Mouse (Mus musculus): ENCODE measurements around the gene Ttc21a. TPM values are rescaled to one million over a fixed set of nuclear protein-coding genes. Genes with fewer than 3 reads are reported as not detected.
A peak's percentile ranks its signal among the peaks of the same experiment; 100 is the strongest.

Gene Ttc21a
- polyA plus RNA-seq, 1 experiment, result 0.56 TPM

DNA sequence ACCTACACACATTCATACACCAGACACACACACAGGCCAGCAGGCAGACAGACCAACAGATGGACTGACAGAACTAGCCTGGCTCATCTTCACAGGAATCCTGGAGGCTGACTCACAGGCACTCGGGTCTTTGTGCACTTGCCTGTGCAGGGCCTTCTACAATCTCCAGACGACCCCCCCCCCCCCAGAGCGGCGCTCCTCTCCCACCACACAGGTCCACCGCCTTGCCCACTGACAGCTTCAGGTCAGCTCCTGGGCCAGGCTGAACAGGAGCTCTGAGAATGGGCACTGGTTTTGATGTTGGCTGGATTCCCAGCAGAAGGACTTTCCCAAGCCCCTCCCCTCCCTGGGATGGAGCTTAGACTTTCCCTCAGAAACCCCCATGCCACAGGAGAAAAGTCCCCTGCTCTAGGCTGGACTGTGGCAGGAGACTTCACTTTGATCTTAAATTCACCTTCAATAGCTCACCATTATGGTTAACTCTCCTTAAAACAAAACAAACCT is 40.2 kb downstream of the Ttc21a start:
- Histone ChIP-seq H3K4me1 (ENCODE audit: control insufficient read depth, insufficient read depth, low read length) (peaks cover 65% of the 10 kb centered on the region), H3K4me3 (replicated peaks; ENCODE audit: insufficient read depth, low read depth, low read length) (no peak overlapping the region), H3K27me3 (ENCODE audit: control insufficient read depth, insufficient read depth, low read length) (no peaks in the 10 kb centered on the region), H3K27ac (ENCODE audit: insufficient read depth, low read length) (no peak overlapping the region)
- DNase-seq, result peak in 1 of 2 experiments; percentile 34
- 19% methylated on average over 5 of the region's 5 CpGs for WGBS
- TF ChIP-seq CTCF (IDR thresholded peaks at IDR 0.05; ENCODE audit: borderline replicate concordance, insufficient read depth, low read depth, low read length) (no peak), POLR2A (IDR thresholded peaks at IDR 0.05; ENCODE audit: borderline replicate concordance, insufficient read depth, low read length) (no peak)

DNA sequence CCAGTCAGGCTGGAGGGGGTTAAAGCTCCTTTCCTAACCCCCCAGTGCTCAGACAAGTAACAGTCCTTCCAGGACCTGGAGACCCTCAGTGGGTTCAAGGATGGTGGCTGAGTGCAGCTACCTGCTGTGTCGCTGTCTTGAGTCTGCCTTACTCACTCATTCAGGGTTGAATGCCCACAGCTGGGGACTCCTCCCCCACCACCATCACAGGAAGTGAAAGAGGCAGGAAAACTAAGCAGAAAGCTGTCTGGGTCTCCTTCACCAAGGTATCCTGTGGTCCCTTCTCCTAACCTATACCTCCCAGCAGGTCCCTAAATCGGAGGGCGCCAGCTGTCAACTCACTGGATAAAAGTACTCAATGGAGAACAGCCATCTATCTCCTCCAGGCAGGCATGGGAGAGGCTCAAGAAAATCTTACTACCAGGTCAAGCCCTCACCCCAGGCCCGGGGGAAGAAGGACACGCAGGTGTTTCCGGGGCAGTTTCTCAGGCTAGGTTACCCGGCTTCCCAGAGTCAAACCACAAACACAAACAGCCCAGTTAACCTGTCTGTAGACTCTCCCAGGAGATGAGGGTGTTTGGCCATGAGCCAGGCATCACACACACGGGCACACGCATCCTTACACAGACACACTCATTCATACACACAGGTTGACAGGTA is 40.9 kb downstream of the Ttc21a start:
- no peak overlapping the region for H3K4me3 ChIP-seq (replicated peaks; ENCODE audit: insufficient read depth, low read depth, low read length)
- H3K27me3 ChIP-seq (ENCODE audit: control insufficient read depth, insufficient read depth, low read length), result no peaks in the 10 kb centered on the region
- peak overlapping the region; percentile 24; the same call in 1 of the 2 replicates for H3K27ac ChIP-seq (ENCODE audit: insufficient read depth, low read length)
- 52% methylated on average over 9 of the region's 9 CpGs for WGBS
- peak; percentile 15 to 42 for DNase-seq
- H3K4me1 ChIP-seq (ENCODE audit: control insufficient read depth, insufficient read depth, low read length), result peaks cover 62% of the 10 kb centered on the region
- TF ChIP-seq POLR2A (IDR thresholded peaks at IDR 0.05; ENCODE audit: borderline replicate concordance, insufficient read depth, low read length) (no peak), CTCF (IDR thresholded peaks at IDR 0.05; ENCODE audit: borderline replicate concordance, insufficient read depth, low read depth, low read length) (no peak)

DNA sequence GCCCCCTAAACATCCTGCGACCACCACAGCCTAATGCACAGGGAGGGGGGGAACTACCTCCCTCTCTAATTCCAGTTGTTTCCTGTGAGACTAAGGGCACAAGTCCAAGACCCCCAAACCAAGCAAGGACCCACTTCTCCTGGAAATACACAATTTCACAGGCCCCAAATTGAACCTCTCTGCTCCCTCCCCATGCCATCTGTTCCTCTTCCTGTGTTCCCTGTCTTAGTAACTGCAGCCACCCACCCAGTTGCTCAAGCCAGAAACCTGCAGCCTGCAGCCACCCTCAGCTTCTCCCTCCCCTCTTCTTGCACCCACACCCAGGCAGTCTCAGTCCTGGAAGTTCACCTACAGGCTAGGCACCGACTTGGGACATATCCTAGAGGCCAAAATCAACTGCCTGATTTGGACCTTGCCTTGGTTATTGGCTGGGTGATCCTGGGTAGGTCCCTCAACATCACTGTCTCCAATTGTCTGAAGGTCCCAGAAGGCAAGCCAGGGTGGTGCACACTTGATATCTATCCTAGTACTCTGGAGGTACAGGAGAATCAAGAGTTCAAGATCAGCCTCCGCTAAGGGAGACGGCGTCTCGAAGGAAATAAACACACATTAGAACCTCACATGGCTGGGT is 41.5 kb downstream of the Ttc21a start:
- no peak overlapping the region for H3K4me3 ChIP-seq (replicated peaks; ENCODE audit: insufficient read depth, low read depth, low read length)
- peak; percentile 43 to 62 for DNase-seq
- WGBS, result 62% methylated on average over 6 of the region's 6 CpGs
- TF ChIP-seq CTCF (IDR thresholded peaks at IDR 0.05; ENCODE audit: borderline replicate concordance, insufficient read depth, low read depth, low read length) (no peak), POLR2A (IDR thresholded peaks at IDR 0.05; ENCODE audit: borderline replicate concordance, insufficient read depth, low read length) (no peak)
- peaks cover 56% of the 10 kb centered on the region for H3K4me1 ChIP-seq (ENCODE audit: control insufficient read depth, insufficient read depth, low read length)
- H3K27ac ChIP-seq (ENCODE audit: insufficient read depth, low read length), result peak overlapping the region; percentile 24; the same call in 1 of the 2 replicates
- no peaks in the 10 kb centered on the region for H3K27me3 ChIP-seq (ENCODE audit: control insufficient read depth, insufficient read depth, low read length)

DNA sequence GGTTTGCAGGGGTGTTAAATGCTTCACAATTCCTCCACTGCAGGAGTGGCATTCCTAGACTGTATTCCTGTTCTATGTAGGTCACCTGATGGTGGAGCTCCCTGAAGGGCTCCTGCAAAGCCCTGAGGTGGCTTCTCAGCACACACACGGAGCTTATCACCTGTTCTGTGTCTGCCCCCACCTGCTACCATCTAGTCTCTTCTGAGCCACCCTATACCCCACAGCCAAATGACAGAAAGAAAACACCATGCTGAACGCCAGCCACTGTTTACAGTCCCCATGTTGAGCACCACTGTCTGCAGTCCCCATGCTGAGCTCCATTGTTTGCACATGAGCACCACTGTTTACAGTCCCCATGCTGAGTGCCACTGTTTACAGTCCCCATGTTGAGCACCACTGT is 42.3 kb downstream of the Ttc21a start:
- 19% methylated on average over 2 of the region's 2 CpGs for WGBS
- no peak for TF ChIP-seq POLR2A (IDR thresholded peaks at IDR 0.05; ENCODE audit: borderline replicate concordance, insufficient read depth, low read length)
- no peak for TF ChIP-seq CTCF (IDR thresholded peaks at IDR 0.05; ENCODE audit: borderline replicate concordance, insufficient read depth, low read depth, low read length)
- Histone ChIP-seq H3K27ac (ENCODE audit: insufficient read depth, low read length) (no peak overlapping the region), H3K4me1 (ENCODE audit: control insufficient read depth, insufficient read depth, low read length) (peaks cover 55% of the 10 kb centered on the region), H3K4me3 (replicated peaks; ENCODE audit: insufficient read depth, low read depth, low read length) (no peak overlapping the region), H3K27me3 (ENCODE audit: control insufficient read depth, insufficient read depth, low read length) (no peaks in the 10 kb centered on the region)
- DNase-seq, result peak; percentile 42 to 45

DNA sequence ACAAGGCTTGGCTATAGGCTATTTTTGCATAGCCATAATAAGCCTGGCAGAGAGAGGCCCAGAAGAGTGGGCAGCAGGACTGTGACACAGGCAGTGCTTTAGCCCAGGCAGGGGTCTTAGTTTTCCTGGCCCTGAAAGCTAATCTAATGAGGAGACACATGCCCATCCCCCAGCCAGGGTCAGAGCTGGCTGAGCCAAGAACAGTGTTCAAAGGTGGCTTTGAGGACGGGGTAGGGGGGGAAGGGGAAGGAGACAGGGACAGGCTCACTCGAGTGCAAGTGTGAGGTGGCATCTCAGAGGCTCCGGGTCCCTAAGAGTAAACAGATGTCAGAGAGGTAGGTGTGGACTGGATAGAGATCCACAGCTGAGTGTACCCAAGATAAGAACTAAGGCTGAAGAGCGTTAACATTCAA is 43.4 kb downstream of the Ttc21a start:
- peak in 1 of 2 experiments; percentile 18 for DNase-seq
- no peaks in the 10 kb centered on the region for H3K27me3 ChIP-seq (ENCODE audit: control insufficient read depth, insufficient read depth, low read length)
- H3K4me1 ChIP-seq (ENCODE audit: control insufficient read depth, insufficient read depth, low read length), result peaks cover 55% of the 10 kb centered on the region
- H3K27ac ChIP-seq (ENCODE audit: insufficient read depth, low read length), result peak overlapping the region; percentile 58; the same call in 1 of the 2 replicates
- 34% methylated on average over 4 of the region's 4 CpGs for WGBS
- TF ChIP-seq POLR2A (IDR thresholded peaks at IDR 0.05; ENCODE audit: borderline replicate concordance, insufficient read depth, low read length) (no peak), CTCF (IDR thresholded peaks at IDR 0.05; ENCODE audit: borderline replicate concordance, insufficient read depth, low read depth, low read length) (no peak)
- no peak overlapping the region for H3K4me3 ChIP-seq (replicated peaks; ENCODE audit: insufficient read depth, low read depth, low read length)

DNA sequence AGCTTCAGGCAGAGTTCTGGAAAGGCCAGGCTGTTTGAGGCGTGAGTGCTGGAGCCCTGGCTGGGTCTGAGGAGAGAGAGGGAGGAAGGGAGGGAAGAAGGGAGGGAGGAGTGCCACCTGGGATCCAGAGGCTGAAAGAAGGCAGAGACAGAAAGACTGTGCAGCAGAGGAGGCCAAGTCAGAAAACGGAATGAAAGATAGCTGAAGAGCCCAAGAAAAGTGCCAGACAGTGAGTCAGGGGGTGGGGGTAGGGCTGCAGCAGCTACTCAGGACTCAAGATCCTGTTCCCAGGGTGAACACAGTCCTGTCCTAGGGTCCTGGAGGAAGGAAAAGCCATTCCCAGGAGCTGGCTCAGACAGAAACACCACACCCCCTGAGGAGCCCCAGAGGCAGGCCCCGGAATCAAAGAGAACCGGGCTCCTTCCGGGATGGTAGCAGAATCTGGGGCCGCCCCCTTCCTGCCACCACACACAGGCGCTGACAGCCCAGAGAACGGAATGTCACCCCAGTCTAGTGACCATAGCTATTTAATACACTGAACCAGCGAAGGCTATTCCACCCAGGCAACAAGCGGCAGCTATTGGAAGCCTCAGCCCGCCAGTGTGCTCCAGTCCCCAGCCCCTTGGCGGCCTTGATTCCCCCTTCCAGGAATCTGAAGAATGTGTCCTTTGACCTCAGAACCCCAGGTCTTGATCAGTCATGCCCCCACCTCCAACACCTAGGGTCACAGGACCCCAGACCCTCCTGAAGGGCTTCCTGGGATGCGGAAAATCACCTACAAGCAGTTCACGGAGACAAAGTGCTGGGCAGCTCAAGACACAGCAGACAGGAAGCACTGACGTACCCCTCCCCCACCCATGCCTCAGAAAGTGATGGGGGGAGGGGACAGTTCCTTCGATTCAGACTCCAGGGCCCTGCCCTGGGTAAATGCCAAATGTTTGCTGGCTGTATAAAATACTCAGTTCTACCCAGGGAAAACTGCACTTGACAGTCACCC is 44.1 kb downstream of the Ttc21a start:
- Histone ChIP-seq H3K27ac (ENCODE audit: insufficient read depth, low read length) (peak overlapping the region; percentile 70; the same call in 1 of the 2 replicates), H3K4me3 (replicated peaks; ENCODE audit: insufficient read depth, low read depth, low read length) (peak overlapping the region; percentile 31), H3K27me3 (ENCODE audit: control insufficient read depth, insufficient read depth, low read length) (no peaks in the 10 kb centered on the region), H3K4me1 (ENCODE audit: control insufficient read depth, insufficient read depth, low read length) (peaks cover 55% of the 10 kb centered on the region)
- DNase-seq, result peak; percentile 38 to 41
- WGBS, result 38% methylated on average over 16 of the region's 16 CpGs
- no peak for TF ChIP-seq CTCF (IDR thresholded peaks at IDR 0.05; ENCODE audit: borderline replicate concordance, insufficient read depth, low read depth, low read length)
- TF ChIP-seq POLR2A (IDR thresholded peaks at IDR 0.05; ENCODE audit: borderline replicate concordance, insufficient read depth, low read length), result no peak

DNA sequence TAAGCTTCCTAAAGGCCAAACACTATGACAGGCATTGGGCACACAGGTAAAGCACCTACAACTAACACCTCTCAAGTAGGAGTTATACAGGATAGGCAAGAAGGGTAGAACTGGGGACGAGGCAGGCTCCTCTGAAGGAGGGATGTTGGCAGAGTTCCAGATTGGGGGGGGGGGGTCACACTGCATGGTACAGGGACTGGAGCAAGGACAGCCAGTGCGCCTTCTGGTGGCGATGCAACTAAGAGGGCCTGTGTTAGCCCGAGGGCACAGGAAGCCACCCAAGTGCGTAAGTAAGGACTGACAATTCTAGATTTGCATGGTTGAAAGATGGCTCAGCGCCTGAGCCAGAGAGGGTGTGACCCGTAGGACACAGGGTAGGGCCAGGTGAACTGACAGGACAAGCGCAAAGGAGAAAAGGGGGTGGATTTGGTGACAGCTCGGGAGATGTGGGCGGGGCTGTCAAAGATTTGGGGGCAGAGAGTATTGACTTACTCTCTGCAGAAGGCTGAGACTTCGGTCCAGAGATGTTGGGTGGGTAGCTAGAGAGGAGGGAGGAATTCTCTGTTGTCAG is 44.9 kb downstream of the Ttc21a start:
- TF ChIP-seq POLR2A (IDR thresholded peaks at IDR 0.05; ENCODE audit: borderline replicate concordance, insufficient read depth, low read length) (no peak), CTCF (IDR thresholded peaks at IDR 0.05; ENCODE audit: borderline replicate concordance, insufficient read depth, low read depth, low read length) (no peak)
- peak; percentile 58 to 59 for DNase-seq
- 11% methylated on average over 11 of the region's 11 CpGs for WGBS
- H3K4me1 ChIP-seq (ENCODE audit: control insufficient read depth, insufficient read depth, low read length), result peaks cover 51% of the 10 kb centered on the region
- peak overlapping the region; percentile 74 for H3K4me3 ChIP-seq (replicated peaks; ENCODE audit: insufficient read depth, low read depth, low read length)
- peak overlapping the region; percentile 88; the same call in 1 of the 2 replicates for H3K27ac ChIP-seq (ENCODE audit: insufficient read depth, low read length)
- no peaks in the 10 kb centered on the region for H3K27me3 ChIP-seq (ENCODE audit: control insufficient read depth, insufficient read depth, low read length)

Measured in cerebellum, adult 2 months (tissue).